Mouse (Mus musculus): ENCODE results near the gene Crlf1. TPM values are rescaled to one million over a fixed set of nuclear protein-coding genes. Genes with fewer than 3 reads are reported as not detected.

Gene Crlf1
- polyA plus RNA-seq, 1 experiment from 2014 or later, result 98.7 TPM

- no peak for DNase-seq (ENCODE audit: low spot score)
- H3K27ac ChIP-seq (ENCODE audit: low read length), result no peak overlapping the region
- no peaks in the 10 kb centered on the region for H3K36me3 ChIP-seq (ENCODE audit: insufficient read depth, low read length)
- H3K4me1 ChIP-seq (ENCODE audit: insufficient read depth, low read depth, low read length), result peaks cover 24% of the 10 kb centered on the region; the same call in 1 of the 2 replicates
- TF ChIP-seq CTCF (IDR thresholded peaks at IDR 0.05) (no peak), EP300 (IDR thresholded peaks at IDR 0.05) (no peak)
- H3K4me3 ChIP-seq (ENCODE audit: low read depth, low read length), result no peak overlapping the region
- no peak overlapping the region for H3K4me2 ChIP-seq (replicated peaks; ENCODE audit: low read depth, low read length)
- no peaks in the 10 kb centered on the region for H3K27me3 ChIP-seq (replicated peaks; ENCODE audit: insufficient read depth, low read length)
- no peaks in the 10 kb centered on the region for H3K9me3 ChIP-seq (ENCODE audit: low read length)
- no peak overlapping the region for H3K9ac ChIP-seq (replicated peaks; ENCODE audit: low read depth)
- ATAC-seq, result no peak
- 97% methylated on average over 7 of the region's 7 CpGs for whole genome bisulfite sequencing
Observed at GRCm38 (mm10) chr8:70471856-70472255, 21.1 kb upstream of the Crlf1 start.

GRCm38 (mm10) chr8:70476333-70477268 lies 16.4 kb upstream of the Crlf1 start, which contains the start of gene Klhl26:
Gene Klhl26, minus strand, starts transcription at chr8:70476968.
- H3K4me2 ChIP-seq (replicated peaks; ENCODE audit: low read depth, low read length), result peak within 1 kb of the TSS; percentile 91

GRCm38 (mm10) chr8:70477269-70477982 lies 15.5 kb upstream of the Crlf1 start:
- Histone ChIP-seq H3K4me2 (replicated peaks; ENCODE audit: low read depth, low read length) (peak overlapping the region; percentile 91), H3K27ac (ENCODE audit: low read length) (peak overlapping the region; percentile 57), H3K36me3 (ENCODE audit: insufficient read depth, low read length) (no peaks in the 10 kb centered on the region), H3K4me3 (ENCODE audit: low read depth, low read length) (peak overlapping the region; percentile 80), H3K4me1 (ENCODE audit: insufficient read depth, low read depth, low read length) (peaks cover 6% of the 10 kb centered on the region; the same call in 1 of the 2 replicates), H3K27me3 (replicated peaks; ENCODE audit: insufficient read depth, low read length) (no peaks in the 10 kb centered on the region), H3K9me3 (ENCODE audit: low read length) (no peaks in the 10 kb centered on the region), H3K9ac (replicated peaks; ENCODE audit: low read depth) (no peak overlapping the region)
- TF ChIP-seq EP300 (IDR thresholded peaks at IDR 0.05) (no peak; the same call in none of the 2 replicates), CTCF (IDR thresholded peaks at IDR 0.05) (no peak)
- DNase-seq (ENCODE audit: low spot score) (peak; percentile 74), ATAC-seq (peak; percentile 39)
- 2% methylated on average over 21 of the region's 21 CpGs for WGBS

More at GRCm38 (mm10) chr8:70476333-70477268, 16.4 kb upstream of the Crlf1 start, which contains the start of gene Klhl26:
- under 1% methylated on average over 50 of the region's 53 CpGs for WGBS
- Histone ChIP-seq H3K9ac (replicated peaks; ENCODE audit: low read depth) (peak within 1 kb of the TSS; percentile 92), H3K4me3 (ENCODE audit: low read depth, low read length) (peak within 1 kb of the TSS; percentile 80), H3K27ac (ENCODE audit: low read length) (peak within 1 kb of the TSS; percentile 82), H3K9me3 (ENCODE audit: low read length) (no peaks in the 10 kb centered on the region), H3K27me3 (replicated peaks; ENCODE audit: insufficient read depth, low read length) (no peaks in the 10 kb centered on the region), H3K4me1 (ENCODE audit: insufficient read depth, low read depth, low read length) (peaks cover 6% of the 10 kb centered on the region; the same call in 1 of the 2 replicates), H3K36me3 (ENCODE audit: insufficient read depth, low read length) (no peaks in the 10 kb centered on the region)
- ATAC-seq (peak; percentile 90), DNase-seq (ENCODE audit: low spot score) (peak; percentile 98)
- TF ChIP-seq CTCF (IDR thresholded peaks at IDR 0.05) (no peak), EP300 (IDR thresholded peaks at IDR 0.05) (peak; percentile 46; the same call in 1 of the 2 replicates)

GRCm38 (mm10) chr8:70481908-70482307 lies 11.1 kb upstream of the Crlf1 start:
- Histone ChIP-seq H3K27ac (ENCODE audit: low read length) (peak overlapping the region; percentile 40; the same call in 1 of the 2 replicates), H3K4me1 (ENCODE audit: insufficient read depth, low read depth, low read length) (no peaks in the 10 kb centered on the region), H3K4me3 (ENCODE audit: low read depth, low read length) (no peak overlapping the region), H3K27me3 (replicated peaks; ENCODE audit: insufficient read depth, low read length) (peaks cover 5% of the 10 kb centered on the region; the same call in 1 of the 2 replicates), H3K9me3 (ENCODE audit: low read length) (no peaks in the 10 kb centered on the region), H3K4me2 (replicated peaks; ENCODE audit: low read depth, low read length) (no peak overlapping the region), H3K9ac (replicated peaks; ENCODE audit: low read depth) (no peak overlapping the region), H3K36me3 (ENCODE audit: insufficient read depth, low read length) (no peaks in the 10 kb centered on the region)
- no peak for DNase-seq (ENCODE audit: low spot score)
- TF ChIP-seq CTCF (IDR thresholded peaks at IDR 0.05) (no peak), EP300 (IDR thresholded peaks at IDR 0.05) (no peak)
- 59% methylated on average over 3 of the region's 3 CpGs for WGBS
- no peak for ATAC-seq

GRCm38 (mm10) chr8:70482943-70483342 lies 10.0 kb upstream of the Crlf1 start:
- Histone ChIP-seq H3K4me3 (ENCODE audit: low read depth, low read length) (no peak overlapping the region), H3K36me3 (ENCODE audit: insufficient read depth, low read length) (no peaks in the 10 kb centered on the region), H3K4me2 (replicated peaks; ENCODE audit: low read depth, low read length) (no peak overlapping the region), H3K9me3 (ENCODE audit: low read length) (no peaks in the 10 kb centered on the region), H3K4me1 (ENCODE audit: insufficient read depth, low read depth, low read length) (no peaks in the 10 kb centered on the region), H3K27ac (ENCODE audit: low read length) (peak overlapping the region; percentile 47; the same call in 1 of the 2 replicates), H3K9ac (replicated peaks; ENCODE audit: low read depth) (no peak overlapping the region), H3K27me3 (replicated peaks; ENCODE audit: insufficient read depth, low read length) (peaks cover 13% of the 10 kb centered on the region)
- TF ChIP-seq EP300 (IDR thresholded peaks at IDR 0.05) (peak; percentile 55), CTCF (IDR thresholded peaks at IDR 0.05) (no peak)
- WGBS, result 48% methylated on average over 2 of the region's 2 CpGs
- ATAC-seq (peak; percentile 95), DNase-seq (ENCODE audit: low spot score) (peak; percentile 88)

Data from lung, postnatal 0 days (tissue).